Mouse (Mus musculus): ENCODE measurements around the gene Ush1g. TPM values are rescaled to one million over a fixed set of nuclear protein-coding genes. Genes with fewer than 3 reads are reported as not detected.

The Ush1g gene
- total RNA-seq, 2 experiments from 2014 or later, result 0.61 to 0.81 TPM

DNA sequence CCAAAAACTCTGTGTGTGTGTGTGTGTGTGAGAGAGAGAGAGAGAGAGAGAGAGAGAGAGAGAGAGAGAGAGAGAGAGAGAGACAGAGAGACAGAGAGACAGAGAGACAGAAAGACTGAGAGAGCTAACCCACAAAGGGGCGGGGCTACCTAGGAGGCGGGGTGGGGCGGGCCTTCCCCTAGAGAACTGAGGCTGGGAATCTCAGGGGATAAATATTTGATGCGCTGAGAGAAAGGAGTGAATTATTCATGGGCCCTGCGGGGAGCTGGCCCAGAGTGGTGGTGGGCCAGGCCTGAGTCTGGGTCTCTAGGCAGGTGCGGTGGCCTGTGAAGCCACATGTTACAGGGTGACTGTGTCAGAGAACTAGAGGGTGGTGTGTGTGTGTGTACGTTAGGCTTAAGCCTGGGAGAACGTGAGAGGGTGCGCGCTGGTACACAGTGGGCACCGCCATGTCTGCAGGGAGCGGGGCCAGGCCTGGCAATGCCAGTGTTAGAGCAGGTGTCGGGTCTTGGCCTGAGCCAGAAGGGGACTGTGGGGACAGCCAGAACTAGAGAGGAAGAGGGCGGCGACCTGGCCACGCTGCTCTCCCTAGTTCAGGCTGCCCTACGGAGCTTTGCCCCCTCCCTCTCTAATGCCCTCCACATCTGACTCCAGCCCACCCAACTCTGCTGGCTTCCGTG, 2.0 kb downstream of the Ush1g start:
- Histone ChIP-seq H3K4me3 (peak overlapping the region; percentile 11; the same call in 1 of the 2 replicates), H3K27ac (peak overlapping the region; percentile 24)
- TF ChIP-seq CTCF (IDR thresholded peaks at IDR 0.05), result no peak
- peak; percentile 83 for DNase-seq
- intact Hi-C loops (cut with DNase I), result no loop called here

DNA sequence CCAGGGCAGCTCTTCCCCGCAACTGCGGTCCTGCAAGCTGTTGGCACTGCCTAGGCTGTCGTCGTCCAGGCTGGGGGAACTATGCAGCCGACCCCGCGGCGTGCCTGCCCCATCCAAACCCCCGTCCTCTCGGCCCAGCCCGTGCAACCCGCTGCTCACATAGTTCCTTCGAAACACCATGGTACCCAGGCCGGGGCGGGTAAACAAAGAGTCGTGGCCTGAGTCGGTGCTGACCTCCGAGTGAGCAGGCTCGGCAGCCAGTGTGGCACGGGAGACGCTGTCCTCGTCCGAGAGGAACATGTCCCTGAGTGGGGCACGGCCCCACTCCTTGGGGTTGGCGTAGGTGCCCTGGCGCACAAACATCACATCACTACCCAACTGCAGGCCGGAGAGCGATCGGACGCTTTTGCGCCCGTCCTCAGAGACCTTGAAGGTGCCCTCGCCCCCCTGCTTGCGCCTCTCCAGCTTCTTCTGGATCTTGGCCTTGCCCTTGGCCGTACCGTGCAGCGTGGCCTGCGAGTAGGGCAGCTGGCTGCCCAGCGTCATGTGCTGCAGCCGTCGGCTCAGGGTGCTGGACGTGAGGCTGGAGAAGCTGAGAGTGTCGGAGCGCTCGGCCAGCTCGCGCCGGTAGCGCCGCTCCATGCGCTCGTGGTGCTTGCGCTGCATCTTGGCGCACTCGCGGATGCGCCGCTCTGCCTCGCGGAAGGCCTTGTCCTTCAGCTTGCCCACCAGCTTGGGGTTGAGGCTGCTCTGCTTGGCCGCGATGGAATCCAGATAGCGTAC, 3.4 kb downstream of the Ush1g start:
- no peak overlapping the region for H3K4me3 ChIP-seq
- intact Hi-C loops (cut with DNase I), result no loop called here
- no peak overlapping the region for H3K27ac ChIP-seq
- TF ChIP-seq CTCF (IDR thresholded peaks at IDR 0.05), result no peak
- peak; percentile 35 for DNase-seq

DNA sequence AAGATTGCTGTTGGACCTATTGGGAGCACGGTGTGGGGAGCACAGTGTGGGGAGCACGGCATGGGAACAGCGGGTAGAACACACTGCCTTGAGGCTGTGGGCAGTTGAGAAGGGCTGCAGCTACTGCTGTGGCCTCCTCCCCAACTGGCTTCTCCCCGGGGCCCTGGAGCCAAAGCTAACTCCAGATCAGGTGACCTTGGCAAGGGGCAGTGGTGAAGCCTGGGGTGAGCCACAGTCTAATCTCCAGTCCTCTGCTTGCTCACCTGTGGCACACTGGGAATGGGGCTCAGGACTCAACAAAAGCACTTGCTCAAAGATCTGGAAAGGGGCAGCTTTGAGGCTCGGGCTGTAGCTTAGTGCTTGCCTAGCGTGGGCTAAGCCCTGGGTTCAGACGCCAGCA, 4.6 kb downstream of the Ush1g start:
- Histone ChIP-seq H3K4me3 (no peak overlapping the region), H3K27ac (no peak overlapping the region)
- TF ChIP-seq CTCF (IDR thresholded peaks at IDR 0.05), result no peak
- intact Hi-C loops (cut with DNase I), result no loop called here
- DNase-seq, result peak; percentile 51

DNA sequence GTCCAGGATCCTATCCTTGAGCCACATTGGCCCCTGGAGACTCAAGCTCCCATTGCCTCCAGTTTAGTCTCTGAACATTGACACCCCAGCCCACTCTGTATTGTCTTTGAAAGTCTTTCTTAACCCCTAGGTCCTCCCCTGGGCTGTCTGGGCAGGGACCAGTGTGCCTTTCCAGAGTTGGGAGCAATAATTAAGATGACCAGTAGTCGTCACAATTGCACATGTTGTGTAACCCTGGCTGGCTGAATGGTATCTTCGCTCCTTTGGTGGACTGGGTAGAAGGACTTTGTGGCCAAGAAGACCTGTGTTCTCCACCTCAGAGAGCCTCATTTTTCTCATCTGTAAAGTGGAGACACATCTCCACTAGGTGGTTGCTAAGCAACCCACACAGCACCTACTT, 7.6 kb downstream of the Ush1g start:
- no peak for DNase-seq
- intact Hi-C loops (cut with DNase I), result no loop called here
- no peak overlapping the region for H3K27ac ChIP-seq
- peak; percentile 37; the same call in 1 of the 2 replicates for TF ChIP-seq CTCF (IDR thresholded peaks at IDR 0.05)
- H3K4me3 ChIP-seq, result no peak overlapping the region

DNA sequence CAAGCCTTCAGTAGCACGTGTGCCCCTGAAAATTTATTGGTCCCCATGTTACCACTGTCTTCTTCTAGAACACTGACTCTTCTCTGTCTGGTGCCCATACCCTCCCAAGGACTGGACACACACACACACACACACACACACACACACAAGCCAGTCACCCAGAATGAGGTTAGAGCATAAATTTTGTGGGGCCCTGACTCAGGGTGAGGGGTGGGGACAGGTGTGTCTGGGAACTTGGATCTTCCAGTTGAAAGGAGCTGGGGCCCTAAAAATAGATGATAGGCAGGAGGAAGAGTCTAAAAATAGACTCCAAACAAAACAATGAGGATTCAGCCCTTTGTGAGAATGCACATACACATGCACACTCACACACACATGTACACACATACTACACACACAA, 13.1 kb downstream of the Ush1g start:
- intact Hi-C loops (cut with DNase I), result no loop called here
- DNase-seq, result no peak
- no peak overlapping the region for H3K27ac ChIP-seq
- TF ChIP-seq CTCF (IDR thresholded peaks at IDR 0.05), result no peak
- H3K4me3 ChIP-seq, result no peak overlapping the region

DNA sequence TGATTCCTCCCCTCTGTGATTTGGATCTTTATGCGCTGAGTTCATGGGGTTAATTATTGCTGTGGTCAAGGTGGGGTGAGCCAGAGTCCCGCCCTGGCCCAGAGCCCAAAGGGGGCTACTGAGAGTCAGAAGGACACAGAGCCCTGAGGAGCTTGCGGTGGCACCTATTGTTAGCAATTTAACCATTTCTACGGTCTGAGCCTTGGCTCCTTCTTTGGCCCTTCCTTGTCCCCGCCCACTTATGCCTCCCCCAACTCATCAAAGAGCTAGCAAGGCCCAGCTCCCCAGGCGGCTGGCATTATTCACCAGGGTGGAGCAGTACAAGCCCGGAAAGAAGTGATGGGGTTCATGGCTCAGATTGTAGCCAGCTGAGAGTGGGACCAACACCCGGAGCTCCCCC, 15.0 kb downstream of the Ush1g start, which contains the start of gene Otop2:
Otop2 (plus strand) TSS at position 301 of the 400 bp plus-strand sequence.
- H3K27ac ChIP-seq, result no peak within 1 kb of the TSS
- no peak for TF ChIP-seq CTCF (IDR thresholded peaks at IDR 0.05)
- H3K4me3 ChIP-seq, result no peak within 1 kb of the TSS
- intact Hi-C loops (cut with DNase I), result no loop called here
- peak; percentile 13 for DNase-seq

DNA sequence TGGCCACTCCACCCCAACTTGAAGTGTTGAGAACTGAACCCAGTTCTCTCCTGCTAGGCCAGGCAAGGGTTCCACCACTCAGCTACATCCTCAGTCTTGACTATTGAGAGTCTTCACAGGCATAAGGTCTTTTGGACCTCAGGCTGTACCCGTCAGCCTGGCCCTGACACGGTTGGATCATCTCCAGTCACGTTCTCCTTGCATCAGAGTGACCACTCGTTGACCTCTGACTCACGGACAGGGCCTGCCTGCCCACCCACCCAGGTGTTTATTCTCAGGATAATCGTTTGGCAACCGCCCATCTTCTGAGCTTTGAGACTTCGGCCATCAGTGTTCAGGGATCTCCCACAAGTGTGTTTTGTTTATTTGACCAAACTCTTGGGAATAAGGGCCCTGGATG, 18.7 kb downstream of the Ush1g start:
- no peak overlapping the region for H3K27ac ChIP-seq
- no peak overlapping the region for H3K4me3 ChIP-seq
- intact Hi-C loops (cut with DNase I), result no loop called here
- DNase-seq, result no peak
- TF ChIP-seq CTCF (IDR thresholded peaks at IDR 0.05), result no peak

DNA sequence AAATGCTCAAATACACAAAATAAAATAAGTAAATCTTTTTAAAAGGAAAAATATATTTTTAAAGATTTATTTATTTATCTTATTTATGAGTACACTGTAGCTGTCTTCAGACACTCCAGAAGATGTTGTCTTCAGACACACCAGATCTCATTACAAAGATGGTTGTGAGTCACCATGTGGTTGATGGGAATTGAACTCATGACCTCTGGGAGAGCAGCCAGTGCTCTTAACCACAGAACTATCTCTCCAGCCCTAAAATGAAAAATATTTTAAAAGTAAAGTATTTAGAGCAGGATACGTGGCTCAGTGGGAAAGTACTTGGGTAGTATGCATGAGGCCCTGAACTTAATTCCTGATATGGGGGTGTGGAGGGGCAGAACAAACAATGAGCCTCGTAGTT, 20.5 kb downstream of the Ush1g start:
- intact Hi-C loops (cut with DNase I), result no loop called here
- no peak overlapping the region for H3K4me3 ChIP-seq
- H3K27ac ChIP-seq, result no peak overlapping the region
- DNase-seq, result no peak
- no peak for TF ChIP-seq CTCF (IDR thresholded peaks at IDR 0.05)

DNA sequence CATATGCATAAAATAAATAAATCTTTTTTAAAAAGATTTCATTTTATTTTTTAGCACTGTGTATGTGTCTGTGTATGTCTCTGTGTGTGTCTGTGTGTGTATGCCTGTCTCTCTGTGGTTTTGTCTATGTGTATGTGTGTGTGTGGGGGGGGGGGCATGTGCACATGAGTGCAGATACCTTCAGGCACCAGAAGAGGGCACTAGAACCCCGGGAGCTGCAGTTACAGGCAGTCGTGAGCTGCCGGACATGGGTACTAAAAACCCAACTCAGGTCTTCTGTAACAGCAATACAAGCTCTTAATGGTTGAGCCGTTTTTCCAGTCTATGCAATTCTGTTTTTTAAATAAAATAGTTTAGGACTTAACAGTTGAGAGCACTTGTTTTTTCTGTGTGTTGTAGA, 21.1 kb downstream of the Ush1g start:
- intact Hi-C loops (cut with DNase I), result no loop called here
- no peak overlapping the region for H3K27ac ChIP-seq
- no peak for TF ChIP-seq CTCF (IDR thresholded peaks at IDR 0.05)
- no peak overlapping the region for H3K4me3 ChIP-seq
- no peak for DNase-seq

DNA sequence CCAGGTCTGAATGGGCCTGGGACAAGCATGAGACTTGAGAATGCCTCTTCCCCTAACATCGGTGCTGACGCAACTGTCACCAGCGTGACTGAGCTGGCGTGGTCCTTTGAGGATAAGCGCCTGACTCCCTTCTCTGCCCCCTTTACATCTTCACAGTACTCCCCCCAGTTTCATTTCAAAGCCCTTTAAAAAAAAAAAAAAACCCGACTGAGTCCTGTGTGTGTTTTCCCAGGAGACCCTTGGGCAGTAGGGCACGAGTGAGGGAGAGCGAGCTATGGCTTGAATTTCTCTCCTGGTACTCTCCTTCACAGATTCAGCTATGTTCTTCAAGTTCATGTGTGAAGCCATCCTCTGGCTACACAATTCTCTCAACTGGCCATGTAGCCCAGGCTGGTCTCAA, 23.7 kb downstream of the Ush1g start:
- no peak overlapping the region for H3K4me3 ChIP-seq
- no peak for TF ChIP-seq CTCF (IDR thresholded peaks at IDR 0.05)
- intact Hi-C loops (cut with DNase I), result no loop called here
- no peak overlapping the region for H3K27ac ChIP-seq
- no peak for DNase-seq

DNA sequence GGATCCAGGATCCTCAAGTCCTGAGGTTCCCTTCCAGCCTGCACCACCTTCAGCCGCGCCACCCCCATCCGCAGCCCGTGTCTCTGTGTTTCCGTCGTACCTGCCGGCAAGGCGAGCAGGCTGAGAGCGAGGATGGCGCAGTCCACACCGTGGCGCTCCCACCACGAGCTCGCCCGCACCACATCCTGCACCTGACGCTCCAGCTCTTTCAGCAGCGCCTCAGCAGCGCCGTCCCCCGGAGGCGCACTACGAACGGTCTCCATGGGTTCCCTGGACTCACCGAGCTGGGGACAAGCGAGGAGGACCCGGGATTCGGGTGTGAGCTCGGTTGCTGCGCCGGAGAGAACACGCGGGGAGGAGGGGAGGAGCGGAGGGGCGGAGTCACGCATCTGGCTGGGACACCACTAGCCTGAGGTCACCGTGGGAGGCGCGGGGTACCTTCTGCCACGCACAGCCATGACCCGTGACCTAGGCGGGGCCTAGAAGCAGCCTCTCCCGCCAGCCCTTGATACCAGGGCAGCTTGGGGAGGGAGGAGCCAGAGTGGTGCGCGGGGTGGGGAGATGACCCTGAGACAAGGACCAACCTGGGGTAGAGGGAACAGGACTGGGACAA, 24.5 kb downstream of the Ush1g start, which contains the start of gene Fads6:
Fads6 (minus strand) TSS at position 450 of the 613 bp plus-strand sequence.
- H3K27ac ChIP-seq, result peak within 1 kb of the TSS; percentile 79
- intact Hi-C loops (cut with DNase I), result no loop called here
- H3K4me3 ChIP-seq, result peak within 1 kb of the TSS; percentile 78
- peak; percentile 78 for DNase-seq
- TF ChIP-seq CTCF (IDR thresholded peaks at IDR 0.05), result peak; percentile 54

DNA sequence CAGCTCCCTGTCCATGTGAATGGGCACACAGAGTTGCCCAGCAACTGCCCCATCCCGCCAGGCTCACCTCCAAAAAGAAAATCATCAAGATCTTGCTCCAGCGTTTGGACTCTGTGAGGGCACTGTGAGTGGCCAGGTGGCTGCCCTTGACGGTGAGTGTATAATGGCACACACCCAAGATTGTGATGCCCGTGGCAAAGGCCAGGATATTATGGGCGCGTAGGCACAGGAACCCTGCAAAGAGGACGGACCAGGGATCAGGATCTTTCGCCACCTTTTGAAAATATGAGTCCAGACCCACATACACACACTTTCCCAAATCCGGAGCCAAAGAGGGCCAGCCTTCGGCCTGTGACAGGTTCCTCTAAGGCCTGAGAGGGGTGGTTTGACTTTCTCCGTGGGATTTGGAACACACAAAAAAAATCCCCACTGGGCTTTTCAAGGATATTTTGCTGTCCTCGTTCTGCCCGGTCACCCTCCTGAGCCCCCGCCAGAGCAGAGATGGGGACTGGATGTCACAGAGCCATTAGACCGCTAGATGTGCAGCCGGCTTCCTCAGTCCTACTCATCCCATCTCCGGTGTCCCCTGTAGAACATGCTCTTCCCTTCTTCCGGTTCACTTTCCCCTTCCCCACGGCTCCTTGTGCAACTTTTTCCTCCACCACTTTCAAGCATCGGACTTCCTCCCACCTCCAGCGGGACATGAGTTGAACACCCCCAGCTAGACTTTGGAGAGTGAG, 25.2 kb downstream of the Ush1g start:
- no peak for TF ChIP-seq CTCF (IDR thresholded peaks at IDR 0.05)
- intact Hi-C loops (cut with DNase I), result no loop called here
- DNase-seq, result no peak
- peak overlapping the region; percentile 78 for H3K4me3 ChIP-seq
- peak overlapping the region; percentile 79 for H3K27ac ChIP-seq

Measured in gastrocnemius, adult 2 months (tissue).